Mouse (Mus musculus) bone marrow macrophage, adult 2 months (primary cell): Measurements from ENCODE around the gene Plgrkt. TPM values are rescaled to one million over a fixed set of nuclear protein-coding genes. Genes with fewer than 3 reads are reported as not detected.

Experiments used
- H3K27ac ChIP-seq: 2 replicates; pipeline ENCODE4 v1.5.1; 2012; ENCODE audit warnings: low read depth, low read length; ENCODE audit not compliant: insufficient read depth
- H3K4me1 ChIP-seq: 2 replicates; pipeline ENCODE4 v1.6.1; 2012; ENCODE audit warnings: low read length; ENCODE audit not compliant: control insufficient read depth, insufficient read depth
- H3K4me3 ChIP-seq: 2 replicates; pipeline ENCODE4 v1.5.1; 2012; ENCODE audit warnings: mild to moderate bottlenecking, low read length, moderate library complexity; ENCODE audit not compliant: insufficient read depth
- CTCF ChIP-seq: IDR thresholded peaks from 2 replicates; pipeline ENCODE4 v1.5.1; 2012; ENCODE audit warnings: low read depth, mild to moderate bottlenecking, low read length, moderate library complexity
- POLR2A ChIP-seq: IDR thresholded peaks from 2 replicates; pipeline ENCODE4 v1.6.1; 2012; ENCODE audit warnings: mild to moderate bottlenecking, low read depth, low read length, borderline replicate concordance
- polyA plus RNA-seq: library from polyadenylated mRNA; stranded (reverse); fragments of >200 nt; gene quantifications from 2 replicates; pipeline ENCODE4 v1.2.4, GENCODE M21; 2012; ENCODE audit not compliant: missing spikeins, insufficient read depth, insufficient read length

Plgrkt gene
- polyA plus RNA-seq, 1 experiment, result 181 TPM

DNA sequence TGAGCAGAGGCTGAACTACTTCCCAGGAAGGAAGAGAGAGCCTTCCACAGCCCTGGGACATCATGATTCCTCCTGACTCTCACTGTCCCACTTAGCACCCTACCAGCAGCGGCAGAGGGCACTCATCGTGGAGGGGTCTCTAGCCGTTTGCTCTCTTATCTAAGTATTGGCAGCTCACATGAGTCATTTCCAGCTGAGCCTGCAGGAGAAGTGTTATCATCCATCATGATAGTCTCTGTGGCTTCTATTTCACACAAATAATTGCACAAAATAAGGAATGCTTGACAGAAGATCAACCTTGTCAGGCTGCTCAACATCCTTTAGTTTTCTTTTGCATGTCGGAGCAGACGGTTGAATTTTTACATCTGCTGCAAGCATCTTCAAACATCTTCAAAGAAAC lies 6.9 kb downstream of the Plgrkt start:
- peaks cover 12% of the 10 kb centered on the region for H3K4me1 ChIP-seq
- H3K27ac ChIP-seq, result no peak overlapping the region
- no peak for TF ChIP-seq CTCF
- no peak for TF ChIP-seq POLR2A
- H3K4me3 ChIP-seq, result no peak overlapping the region

DNA sequence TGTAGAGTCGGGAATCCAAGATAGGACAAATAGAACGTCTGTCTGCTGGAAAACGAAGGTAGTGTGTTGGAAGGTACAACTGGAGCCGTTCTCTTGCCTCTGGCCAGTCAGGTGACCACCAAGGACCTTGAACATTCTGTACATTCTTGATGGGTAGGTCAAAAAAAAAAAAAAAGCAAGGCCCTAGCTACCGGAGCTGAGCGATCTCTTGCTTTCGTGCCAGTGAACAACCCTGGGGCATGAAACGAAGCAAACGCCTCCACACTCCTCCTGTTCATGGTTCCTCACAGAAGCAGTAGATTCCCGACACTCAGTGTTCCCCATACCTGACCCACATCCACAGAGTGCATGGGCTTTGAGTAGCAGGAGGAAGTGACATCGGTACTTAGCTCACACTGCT lies 10.9 kb downstream of the Plgrkt start:
- Histone ChIP-seq H3K4me1 (peaks cover 5% of the 10 kb centered on the region), H3K27ac (no peak overlapping the region), H3K4me3 (no peak overlapping the region)
- TF ChIP-seq CTCF (no peak), POLR2A (no peak)

DNA sequence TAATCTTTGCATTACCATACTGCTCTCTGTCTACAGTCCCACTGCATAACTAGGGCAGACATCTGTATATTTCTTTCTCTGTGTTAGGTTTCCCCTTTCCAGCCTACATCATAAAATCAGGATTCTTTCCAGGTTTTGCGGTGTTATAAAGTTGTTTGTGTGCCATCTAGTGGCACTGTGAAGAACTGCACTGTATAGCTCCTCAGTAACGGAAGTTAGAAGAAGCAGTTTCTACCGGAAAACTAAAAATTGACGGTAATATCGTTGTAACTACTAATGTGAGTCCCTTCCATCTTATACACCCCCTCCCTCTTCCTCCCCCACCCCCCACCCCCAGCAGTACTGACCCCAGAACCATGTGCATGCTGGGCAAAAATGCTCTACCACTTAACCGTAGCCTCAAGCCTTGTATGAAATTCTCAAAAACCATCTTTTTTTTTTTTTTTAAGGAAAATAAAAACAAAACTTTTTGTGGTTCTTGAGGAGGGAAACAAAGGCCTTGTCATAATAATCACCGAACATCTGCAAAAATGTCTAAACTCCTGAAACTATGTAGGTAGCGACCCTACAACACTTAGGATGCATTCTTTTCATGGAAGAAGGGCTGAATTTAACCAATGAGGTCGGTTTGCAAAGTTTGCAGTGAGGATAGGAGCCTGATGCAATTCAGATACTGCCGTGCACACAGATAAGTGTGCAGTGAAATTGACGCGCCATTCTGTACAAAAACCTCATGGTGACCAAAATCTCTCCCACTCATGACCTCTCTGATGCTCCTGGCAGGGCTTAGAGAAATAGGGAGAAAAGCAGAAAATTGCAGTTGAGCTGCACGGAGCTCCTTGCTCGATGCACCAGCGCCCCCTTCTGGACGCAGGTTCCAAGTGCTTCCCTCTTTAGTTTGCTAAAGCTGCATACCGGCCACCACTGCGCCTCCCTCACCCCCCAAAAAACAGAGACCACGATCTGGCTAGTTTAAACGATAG lies 12.0 kb downstream of the Plgrkt start:
- no peak for TF ChIP-seq POLR2A
- TF ChIP-seq CTCF, result peak; percentile 93
- no peak overlapping the region for H3K27ac ChIP-seq
- H3K4me1 ChIP-seq, result no peaks in the 10 kb centered on the region
- H3K4me3 ChIP-seq, result peak overlapping the region; percentile 29

DNA sequence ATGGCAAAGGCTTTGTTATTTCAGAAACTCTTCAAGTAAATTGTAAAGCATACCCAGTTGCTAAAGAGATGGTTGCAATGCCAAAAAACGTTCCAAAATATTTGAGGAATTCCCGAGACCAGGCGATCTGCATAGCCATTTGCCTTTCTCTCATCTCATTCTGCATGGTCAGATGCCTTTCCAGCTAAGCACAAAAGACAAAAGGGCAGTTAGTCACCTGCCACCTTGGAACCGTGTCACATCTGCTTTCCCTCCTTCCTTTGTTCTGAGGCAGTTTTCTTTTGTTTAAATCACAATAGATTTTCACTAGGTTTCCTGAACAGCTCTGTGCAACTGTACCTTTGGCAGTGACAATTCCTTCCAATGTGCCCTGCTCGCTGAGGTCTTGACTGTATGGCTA lies 16.2 kb downstream of the Plgrkt start:
- Histone ChIP-seq H3K4me3 (no peak overlapping the region), H3K27ac (no peak overlapping the region), H3K4me1 (no peaks in the 10 kb centered on the region)
- TF ChIP-seq CTCF (no peak), POLR2A (no peak)

DNA sequence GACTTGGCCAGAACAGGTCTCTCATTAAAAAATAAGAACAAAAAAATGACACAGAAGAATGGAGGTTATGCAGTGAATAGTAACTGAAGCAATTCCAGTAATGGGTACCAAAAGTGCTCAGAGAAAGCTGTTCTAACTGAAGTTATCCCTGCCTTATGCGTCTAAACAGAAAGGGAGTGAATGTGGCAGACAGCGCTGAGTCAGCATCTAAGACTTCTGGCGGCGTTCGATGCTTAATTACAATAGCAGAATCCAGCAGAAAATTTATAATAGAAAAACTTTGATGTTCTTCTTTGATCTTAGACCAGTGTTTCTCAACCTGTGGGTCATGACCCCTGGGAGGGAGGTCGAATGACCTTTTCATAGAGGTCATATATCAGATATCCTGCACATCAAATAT lies 21.6 kb downstream of the Plgrkt start:
- Histone ChIP-seq H3K27ac (no peak overlapping the region), H3K4me1 (peaks cover 4% of the 10 kb centered on the region), H3K4me3 (no peak overlapping the region)
- TF ChIP-seq CTCF (no peak), POLR2A (no peak)

DNA sequence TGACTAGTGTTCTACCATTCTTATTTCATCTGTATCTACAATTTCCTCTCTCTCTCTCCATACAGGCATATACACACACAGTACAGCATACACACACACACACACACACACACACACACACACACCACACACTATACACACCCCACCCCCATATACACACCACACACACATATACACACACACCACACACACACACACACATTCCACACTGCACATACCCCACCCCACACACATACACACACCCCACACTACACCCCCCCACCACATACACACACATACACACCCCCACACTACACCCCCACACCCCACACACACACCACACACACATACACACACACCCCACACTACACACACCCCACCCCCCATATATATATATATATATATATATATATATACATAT lies 22.3 kb downstream of the Plgrkt start:
- no peak overlapping the region for H3K4me3 ChIP-seq
- H3K4me1 ChIP-seq, result peaks cover 4% of the 10 kb centered on the region
- TF ChIP-seq POLR2A (no peak), CTCF (no peak)
- no peak overlapping the region for H3K27ac ChIP-seq

DNA sequence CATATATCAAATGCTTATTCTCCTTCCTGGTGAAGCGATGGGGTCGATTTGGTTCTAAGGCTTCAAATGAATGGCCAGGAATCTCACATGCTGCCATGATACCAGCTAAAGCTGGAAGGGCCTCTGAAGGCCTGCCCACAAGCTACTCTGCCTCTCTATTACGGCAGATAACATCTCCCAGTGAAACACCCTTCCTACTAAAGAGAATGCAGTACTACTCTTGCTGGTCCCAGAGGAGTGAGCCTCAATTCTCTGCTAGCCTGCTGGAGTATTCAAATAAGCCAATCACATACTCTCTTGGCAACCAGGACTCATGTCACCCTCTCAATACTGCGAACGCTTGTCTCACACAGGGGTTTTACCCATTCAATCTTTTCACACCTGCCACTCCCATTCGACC lies 24.9 kb downstream of the Plgrkt start:
- Histone ChIP-seq H3K4me3 (no peak overlapping the region), H3K4me1 (peaks cover 4% of the 10 kb centered on the region), H3K27ac (no peak overlapping the region)
- TF ChIP-seq CTCF, result no peak
- TF ChIP-seq POLR2A, result no peak

DNA sequence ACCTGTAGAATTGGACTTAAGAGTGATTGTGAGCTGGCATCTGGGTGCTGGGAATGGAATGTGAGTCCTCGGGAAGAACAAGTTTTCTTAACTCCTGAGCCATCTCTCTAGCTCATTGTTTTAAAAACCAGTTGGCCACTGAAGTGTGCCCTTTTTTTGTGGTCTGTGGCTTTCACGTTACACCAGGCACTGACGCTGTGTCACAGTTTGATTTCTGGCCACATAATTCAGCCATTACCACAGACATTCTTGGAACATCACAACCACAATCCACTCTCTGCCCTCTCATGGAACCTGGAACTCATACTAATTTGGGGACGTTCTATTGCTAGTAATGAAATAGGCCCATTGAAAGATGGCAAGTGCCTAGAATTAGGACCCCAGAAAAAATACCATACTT lies 26.2 kb downstream of the Plgrkt start:
- Histone ChIP-seq H3K4me3 (no peak overlapping the region), H3K27ac (no peak overlapping the region)
- TF ChIP-seq CTCF, result no peak

DNA sequence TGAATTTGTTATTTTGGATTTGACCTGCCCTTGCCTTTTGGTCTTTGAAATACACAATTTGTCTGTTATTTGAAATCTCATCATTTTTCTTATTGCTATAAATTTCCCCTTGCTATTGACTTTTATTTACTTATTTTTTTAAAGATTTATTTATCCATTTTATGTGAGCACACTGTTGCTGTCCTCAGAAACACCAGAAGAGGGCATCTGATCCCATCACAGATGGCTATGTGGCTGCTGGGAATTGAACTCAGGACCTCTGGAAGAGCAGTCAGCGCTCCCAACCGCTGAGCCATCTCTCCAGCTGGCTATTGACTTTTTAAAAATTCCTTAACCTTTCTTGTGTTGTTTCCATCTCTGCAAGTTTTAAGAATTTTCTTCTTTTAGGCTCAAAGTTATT lies 30.6 kb downstream of the Plgrkt start:
- H3K4me1 ChIP-seq, result no peaks in the 10 kb centered on the region

More for the DNA sequence above, 26.2 kb downstream of the Plgrkt start:
- H3K4me1 ChIP-seq, result peaks cover 4% of the 10 kb centered on the region

DNA sequence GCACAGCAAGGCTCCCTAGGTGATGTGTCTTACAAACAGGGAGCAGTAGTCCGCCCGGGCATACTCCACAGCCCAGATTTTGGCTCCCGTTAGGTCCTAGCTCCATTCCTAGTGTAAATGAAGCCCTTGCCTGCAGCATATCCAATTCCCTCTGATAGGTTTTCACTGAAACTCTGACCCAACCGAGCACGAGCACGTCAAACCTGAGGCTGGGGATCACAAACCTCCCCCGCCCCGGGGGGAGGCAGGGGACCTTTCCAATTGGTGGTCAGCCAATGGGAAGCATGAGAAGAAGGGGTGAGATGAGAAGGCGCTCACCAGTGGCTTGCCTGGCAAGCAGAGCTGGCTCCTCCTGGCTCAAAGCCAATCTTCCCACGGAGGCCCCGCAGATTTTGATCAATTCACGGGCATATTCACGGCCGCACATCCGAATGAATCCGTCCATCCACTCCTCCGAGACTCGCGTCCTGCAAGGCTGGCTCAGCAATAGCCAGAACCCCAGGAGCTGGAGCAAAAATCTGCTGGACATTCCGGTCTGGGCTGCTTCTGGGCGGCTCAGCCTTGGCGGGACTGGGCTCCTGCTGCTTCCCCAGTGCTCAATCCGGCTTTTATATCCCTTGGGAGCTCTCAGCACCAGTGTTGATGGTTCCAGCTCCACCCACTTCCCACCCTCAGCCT lies 33.0 kb downstream of the Plgrkt start, which contains the start of gene Rln1:
Gene Rln1 (minus strand): TSS at position 603 of the 678 bp plus-strand sequence.
- no peak within 1 kb of the TSS for H3K4me3 ChIP-seq
- H3K27ac ChIP-seq, result no peak within 1 kb of the TSS
- H3K4me1 ChIP-seq, result no peaks in the 10 kb centered on the region
- TF ChIP-seq POLR2A, result no peak
- no peak for TF ChIP-seq CTCF

More for the DNA sequence above, 30.6 kb downstream of the Plgrkt start:
- TF ChIP-seq POLR2A, result no peak
- no peak for TF ChIP-seq CTCF
- H3K4me3 ChIP-seq, result no peak overlapping the region
- H3K27ac ChIP-seq, result no peak overlapping the region
